Mouse (Mus musculus) left cerebral cortex, adult 18-20 months (tissue): ENCODE results near the gene Olfr305. TPM values are rescaled to one million over a fixed set of nuclear protein-coding genes. Genes with fewer than 3 reads are reported as not detected.
"Not testable (repeated sequence)": the region's sequence is repeated elsewhere in the genome, so short reads cannot be mapped to it uniquely, and the experiment has no call there.

Source experiments
- DNase-seq, 2 experiments: peaks; one replicate each; pipeline ENCODE4 v3.0.0; 2021 to 2022; ENCODE audit warnings: low spot score in 2 of 2, mixed read lengths in 1 of 2
- long read RNA-seq, 2 experiments: library from polyadenylated mRNA; stranded (forward); transcript quantifications; one replicate each; pipeline ENCODE4 v2.0.0; 2021
- total RNA-seq, 2 experiments: library from RNA; stranded (reverse); gene quantifications; 2 replicates each; pipeline ENCODE4 v1.2.3; 2021

The Olfr305 gene
- total RNA-seq: not detected
- long read RNA-seq, experiment 1: 0 reads
- long read RNA-seq, experiment 2: 0 reads

DNA sequence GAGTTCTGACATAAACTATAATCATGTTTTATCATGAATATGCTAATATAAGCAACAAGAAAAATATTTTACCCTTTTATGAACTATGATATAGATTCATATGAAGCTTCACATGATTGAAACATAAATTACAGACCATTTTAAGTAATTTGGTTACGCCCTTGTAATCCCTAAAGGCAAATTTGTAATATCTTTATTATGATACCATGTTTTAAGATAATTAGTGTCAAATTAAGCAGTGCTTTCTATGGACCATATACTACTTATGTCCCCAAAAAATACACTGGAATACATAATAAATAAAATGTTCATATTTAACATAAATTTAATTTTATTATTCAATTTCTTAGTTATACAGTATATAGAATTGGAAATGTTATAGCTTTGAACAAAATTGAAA lies at the start of gene Olfr305:
Gene Olfr305 (minus strand): TSS at position 101 of the 400 bp plus-strand sequence.
- DNase-seq: no peak

DNA sequence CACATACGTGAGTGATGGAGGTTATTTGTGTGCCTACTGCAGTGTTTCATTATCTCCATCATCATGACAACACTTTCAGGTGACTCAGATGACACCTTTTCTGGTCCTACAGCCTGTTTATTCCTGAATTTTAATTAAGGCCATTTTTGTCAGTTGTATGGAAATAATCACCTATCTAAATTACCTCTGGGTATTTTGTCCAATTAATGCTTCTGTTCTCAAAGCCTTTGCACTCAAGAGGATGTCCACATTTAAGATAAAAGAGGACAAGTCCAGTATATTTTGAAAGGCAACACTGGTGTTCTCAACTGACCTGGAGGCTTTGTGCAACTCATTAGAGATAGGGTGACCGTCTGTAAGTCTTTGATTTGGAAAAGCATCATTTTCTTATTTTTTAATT lies 36.8 kb upstream of the Olfr305 start, which contains the start of gene Olfr301:
Gene Olfr301 (plus strand): TSS at position 301 of the 400 bp plus-strand sequence.
- DNase-seq: no peak

- no peak for DNase-seq
These were observed 31.0 kb upstream of the Olfr305 start, which contains the start of gene Olfr303 for GRCm38 (mm10) chr7:86397689-86398088. Gene Olfr303, minus strand, starts transcription at chr7:86397789.

DNA sequence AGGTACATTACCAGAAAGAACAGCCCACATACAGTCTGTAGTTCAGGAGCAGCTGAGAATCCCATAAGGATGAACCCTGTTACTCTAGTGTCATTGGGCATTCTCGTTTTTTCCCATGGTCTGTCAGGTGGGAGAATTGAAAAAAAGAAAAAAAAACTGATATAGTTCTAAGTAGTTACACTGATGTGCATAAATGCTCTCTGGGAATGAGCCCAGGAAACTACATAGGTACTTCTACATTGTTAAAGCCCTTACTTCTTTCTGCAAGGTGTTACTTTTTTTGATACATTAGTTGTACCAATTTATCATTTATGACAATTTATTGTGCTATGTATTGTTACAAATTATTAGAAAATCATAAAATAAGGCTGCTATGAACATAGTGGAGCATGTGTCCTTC lies 19.8 kb upstream of the Olfr305 start, which contains the start of gene Olfr304:
Gene Olfr304 (minus strand): TSS at position 101 of the 400 bp plus-strand sequence.
- DNase-seq: no peak

- no peak for DNase-seq
These were observed 19.0 kb upstream of the Olfr305 start for GRCm38 (mm10) chr7:86385769-86386168.

GRCm38 (mm10) chr7:86346296-86346695 lies 20.4 kb downstream of the Olfr305 start:
- DNase-seq: not testable (repeated sequence)

DNA sequence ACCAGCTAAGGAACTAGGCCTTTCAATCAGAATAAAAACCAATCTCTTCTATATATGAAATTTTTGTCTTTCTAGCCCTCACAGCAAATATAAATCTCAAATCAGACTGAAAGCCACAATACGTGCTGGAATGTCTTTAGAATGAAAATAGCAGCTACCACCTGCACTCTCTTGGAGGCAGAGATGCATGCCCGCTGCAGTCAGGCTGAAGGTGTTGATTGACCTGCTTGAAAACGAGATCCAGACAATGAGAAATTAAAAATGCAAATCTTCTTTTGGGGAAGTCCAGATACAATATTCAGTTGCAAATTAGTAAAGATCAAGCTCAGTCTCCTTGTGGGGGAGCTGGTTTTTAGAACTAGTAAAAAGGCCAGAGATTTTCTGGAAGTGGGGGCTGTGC lies 22.5 kb downstream of the Olfr305 start:
- DNase-seq: no peak

- DNase-seq: no peak
These were observed 23.7 kb downstream of the Olfr305 start for GRCm38 (mm10) chr7:86342881-86343565.

DNA sequence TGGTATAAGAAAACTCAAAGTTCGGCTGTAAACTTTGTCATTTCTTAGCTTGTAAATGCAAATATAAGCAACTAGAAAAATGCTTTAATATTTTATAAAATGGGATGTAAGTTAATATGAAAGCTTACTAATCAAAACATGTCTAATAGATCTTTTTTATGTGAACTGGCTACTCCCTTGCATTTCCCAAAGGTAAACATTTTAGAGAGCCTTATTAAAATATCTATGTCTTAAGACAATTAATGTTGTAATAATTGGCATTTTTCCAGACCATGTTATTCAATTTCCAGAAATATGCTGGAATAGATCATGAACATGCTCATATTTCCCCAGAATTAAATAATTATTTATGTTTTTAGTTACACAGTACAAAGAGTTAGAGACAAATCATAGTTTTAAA lies 29.2 kb downstream of the Olfr305 start, which contains the start of gene Olfr307:
Gene Olfr307 (minus strand): TSS at position 101 of the 400 bp plus-strand sequence.
- DNase-seq: no peak

DNA sequence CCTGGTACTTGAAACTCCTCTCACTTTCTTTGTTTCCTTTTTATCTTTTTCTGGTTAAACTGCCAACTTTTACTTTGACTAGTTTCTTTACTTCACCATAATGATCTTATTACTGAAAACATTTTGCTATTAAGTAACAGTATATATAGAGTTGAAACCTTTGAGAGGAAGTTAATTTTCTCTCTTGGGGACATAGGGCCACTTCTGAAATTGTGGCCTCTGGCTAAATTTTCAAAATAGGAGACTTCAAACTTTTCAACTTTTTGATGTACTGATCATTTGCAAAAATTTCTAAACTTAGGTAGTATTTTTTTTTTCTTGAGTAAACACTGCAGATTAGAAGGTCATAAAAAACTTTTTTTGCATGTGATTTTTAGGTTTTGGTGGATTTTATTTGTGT lies 41.2 kb downstream of the Olfr305 start, which contains the start of gene Olfr308:
Gene Olfr308 (minus strand): TSS at position 101 of the 400 bp plus-strand sequence.
- no peak for DNase-seq

DNA sequence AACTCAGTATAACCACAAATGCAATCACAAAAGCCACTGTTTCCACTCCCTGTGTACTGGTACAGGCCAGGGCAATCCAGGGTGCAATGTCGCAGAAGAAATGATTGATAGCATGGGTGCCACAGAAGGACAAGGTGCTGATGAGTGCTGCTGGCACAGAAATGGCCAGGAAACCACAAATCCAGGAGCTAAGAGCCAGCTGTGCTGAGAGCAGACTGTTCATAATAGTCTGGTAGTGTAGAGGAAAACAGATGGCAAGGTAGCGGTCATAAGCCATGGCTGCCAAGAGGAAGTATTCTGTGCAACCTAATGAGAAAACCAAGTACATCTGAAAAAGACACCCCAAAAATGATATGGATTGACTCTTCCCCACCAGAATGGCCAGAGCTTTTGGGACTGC lies 45.4 kb downstream of the Olfr305 start:
- no peak for DNase-seq

- no peak for DNase-seq
These were observed 53.1 kb downstream of the Olfr305 start, which contains the start of gene Olfr309 for GRCm38 (mm10) chr7:86313608-86314007. Gene Olfr309, minus strand, starts transcription at chr7:86313708.

Other genes with a start within 250 kb of the Olfr305 start
- gene Vmn2r75, start 195.2 kb downstream of the Olfr305 start, total RNA-seq: not detected
- not detected for gene Vmn2r76, start 120.6 kb downstream of the Olfr305 start, total RNA-seq
- gene Olfr310, start 89.8 kb downstream of the Olfr305 start, total RNA-seq: not detected
- not detected for gene Olfr309, start 53.2 kb downstream of the Olfr305 start, total RNA-seq
- gene Olfr308, start 41.3 kb downstream of the Olfr305 start, total RNA-seq: not detected
- not detected for gene Olfr307, start 29.3 kb downstream of the Olfr305 start, total RNA-seq
- not detected for gene Olfr304, start 19.7 kb upstream of the Olfr305 start, total RNA-seq
- gene Olfr303, start 30.9 kb upstream of the Olfr305 start, total RNA-seq: not detected
- not detected for gene Olfr301, start 36.9 kb upstream of the Olfr305 start, total RNA-seq
- gene Olfr299, start 93.0 kb upstream of the Olfr305 start, total RNA-seq: not detected
- not detected for gene Olfr298, start 125.6 kb upstream of the Olfr305 start, total RNA-seq
- not detected for gene Olfr297, start 153.0 kb upstream of the Olfr305 start, total RNA-seq
- gene Olfr295, start 216.9 kb upstream of the Olfr305 start, total RNA-seq: not detected
- not detected for gene Olfr294, start 249.7 kb upstream of the Olfr305 start, total RNA-seq